Mouse (Mus musculus) limb, embryonic 15.5 days (tissue): Measurements from ENCODE around the gene Pou4f1. TPM values are rescaled to one million over a fixed set of nuclear protein-coding genes. Genes with fewer than 3 reads are reported as not detected.

ENCODE experiments used
- ATAC-seq: fragments of 200-750 bp; cut with Nextera tagmentation; 2 replicates; pipeline ENCODE4 v1.8.0; 2017; ENCODE audit warnings: low read depth, moderate TSS enrichment; ENCODE audit not compliant: insufficient number of reproducible peaks, low FRiP score, low TSS enrichment
- H3K27ac ChIP-seq: fragments of 300-500 bp; sonication (generic); 2 replicates; pipeline ENCODE4 v1.5.1; 2015; ENCODE audit warnings: moderate library complexity, mild to moderate bottlenecking, inconsistent platforms
- H3K27me3 ChIP-seq: fragments of 300-500 bp; sonication (generic); 2 replicates; pipeline ENCODE4 v1.6.1; 2015; ENCODE audit warnings: inconsistent platforms
- H3K36me3 ChIP-seq: fragments of 300-500 bp; sonication (generic); 2 replicates; pipeline ENCODE4 v1.6.1; 2015; ENCODE audit warnings: inconsistent platforms
- H3K4me1 ChIP-seq: fragments of 300-500 bp; sonication (generic); 2 replicates; pipeline ENCODE4 v1.6.1; 2015; ENCODE audit warnings: inconsistent platforms
- H3K4me2 ChIP-seq: fragments of 300-500 bp; sonication (generic); 2 replicates; pipeline ENCODE4 v1.6.1; 2015; ENCODE audit warnings: mild to moderate bottlenecking, inconsistent platforms
- H3K4me3 ChIP-seq: fragments of 300-500 bp; sonication (generic); 2 replicates; pipeline ENCODE4 v1.5.1; 2015; ENCODE audit warnings: mild to moderate bottlenecking, inconsistent platforms
- H3K9ac ChIP-seq: fragments of 300-500 bp; sonication (generic); 2 replicates; pipeline ENCODE4 v1.6.1; 2015; ENCODE audit warnings: inconsistent platforms
- H3K9me3 ChIP-seq: fragments of 300-500 bp; sonication (generic); 2 replicates; pipeline ENCODE4 v1.6.1; 2016; ENCODE audit warnings: inconsistent platforms
- WGBS: fragments of 180-500 bp; shearing (Covaris S2); methylation state at CpG from one replicate; pipeline ENCODE4 v1.1.7; 2015; 5-methylcytosine and 5-hydroxymethylcytosine counted together
- polyA plus RNA-seq: library from polyadenylated mRNA; unstranded; fragments of >200 nt; fragmentation: Nextera tagmentation; extraction: Ambion mirVana; gene quantifications from 2 replicates; pipeline ENCODE4 v1.2.1, GENCODE M21; 2015

Gene Pou4f1
- polyA plus RNA-seq, 1 experiment from 2014 or later, result 0.76 TPM

DNA sequence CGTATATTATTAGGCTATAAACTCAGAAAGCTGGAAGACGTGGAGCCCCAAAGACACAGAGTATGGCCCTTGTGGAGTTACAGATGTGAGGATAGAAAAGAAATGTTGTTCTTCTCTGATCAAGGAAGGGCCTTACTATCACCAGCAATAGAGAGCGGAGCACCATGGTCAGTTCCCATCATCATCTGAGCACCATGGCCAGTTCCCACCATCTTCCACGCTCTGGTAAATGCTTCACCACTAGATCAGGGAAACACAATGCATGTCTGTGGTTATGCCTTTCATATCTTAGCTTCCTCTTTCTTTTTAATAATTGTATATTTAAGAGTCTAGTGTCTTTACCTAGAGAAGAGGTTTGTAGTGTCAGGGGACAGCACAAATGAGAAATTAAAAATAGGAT, 37.0 kb downstream of the Pou4f1 start:
- no peaks in the 10 kb centered on the region for H3K9me3 ChIP-seq
- no peak for ATAC-seq
- H3K4me1 ChIP-seq, result no peaks in the 10 kb centered on the region
- no peaks in the 10 kb centered on the region for H3K27me3 ChIP-seq
- H3K27ac ChIP-seq, result no peak overlapping the region
- WGBS, result 79% methylated on average over 4 of the region's 4 CpGs
- no peak overlapping the region for H3K9ac ChIP-seq
- no peaks in the 10 kb centered on the region for H3K36me3 ChIP-seq
- H3K4me3 ChIP-seq, result no peak overlapping the region
- no peak overlapping the region for H3K4me2 ChIP-seq

DNA sequence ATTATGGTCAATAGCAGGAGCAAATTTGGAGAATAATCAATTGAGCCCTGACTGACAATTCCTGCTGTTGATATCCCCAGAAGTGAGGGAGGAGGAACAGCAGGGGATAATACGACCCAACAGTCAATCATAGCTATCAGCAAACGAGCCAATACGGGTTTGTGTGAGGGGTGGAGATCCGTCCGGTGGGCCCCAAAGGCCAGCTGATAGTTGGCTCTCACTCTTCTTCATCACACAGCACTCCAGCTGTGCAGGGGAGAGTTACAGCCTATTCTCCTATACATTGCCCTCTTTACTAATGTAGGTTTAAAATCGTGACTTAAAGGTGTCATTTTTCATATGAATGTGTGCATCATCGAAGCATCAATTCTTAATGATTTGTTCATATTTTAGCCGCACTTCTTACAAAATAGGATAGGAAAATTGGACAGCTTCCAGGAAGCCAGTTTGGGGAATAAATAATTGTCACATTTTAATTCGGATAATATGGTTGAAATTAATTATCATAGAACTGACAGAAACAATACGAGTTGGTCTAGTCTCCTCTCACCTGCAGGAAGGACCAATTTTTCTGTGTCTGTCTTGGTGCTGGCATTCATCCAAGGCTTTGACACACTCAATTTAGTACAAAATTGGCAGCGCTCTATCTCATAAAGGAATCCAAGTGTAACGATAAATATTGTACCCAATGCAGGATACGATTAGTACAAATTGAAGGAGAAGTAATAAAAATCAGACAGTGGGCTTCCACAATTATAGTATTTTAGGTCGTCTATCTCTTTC, 43.9 kb downstream of the Pou4f1 start:
- no peak overlapping the region for H3K27ac ChIP-seq
- H3K4me3 ChIP-seq, result no peak overlapping the region
- no peaks in the 10 kb centered on the region for H3K9me3 ChIP-seq
- ATAC-seq, result no peak
- no peak overlapping the region for H3K9ac ChIP-seq
- no peak overlapping the region for H3K4me2 ChIP-seq
- no peaks in the 10 kb centered on the region for H3K27me3 ChIP-seq
- 53% methylated on average over 14 of the region's 14 CpGs for WGBS
- no peaks in the 10 kb centered on the region for H3K36me3 ChIP-seq
- H3K4me1 ChIP-seq, result no peaks in the 10 kb centered on the region

Other genes with a start within 250 kb of the Pou4f1 start
- 25.7 and 28.7 TPM in 2 replicates for gene Rnf219, start 54.6 kb upstream of the Pou4f1 start, polyA plus RNA-seq